Mouse (Mus musculus) right cerebral cortex, postnatal 25 days (tissue): Measurements from ENCODE around the gene Asic3.

Experiments used
- DNase-seq: peaks from one replicate; pipeline ENCODE4 v3.0.0; 2022

Gene Asic3

GRCm38 (mm10) chr5:24423129-24424003 lies 10.2 kb downstream of the Asic3 start, which contains the start of the genes Cdk5 and Slc4a2:
Gene Cdk5, minus strand, starts transcription at chr5:24423530.
Gene Slc4a2, plus strand, starts transcription at chr5:24423837.
- DNase-seq, result peak; percentile 99

GRCm38 (mm10) chr5:24424004-24424781 lies 11.0 kb downstream of the Asic3 start:
- DNase-seq, result peak; percentile 49

- DNase-seq, result peak; percentile 79
These were observed 11.7 kb downstream of the Asic3 start for GRCm38 (mm10) chr5:24424861-24425411.

DNA sequence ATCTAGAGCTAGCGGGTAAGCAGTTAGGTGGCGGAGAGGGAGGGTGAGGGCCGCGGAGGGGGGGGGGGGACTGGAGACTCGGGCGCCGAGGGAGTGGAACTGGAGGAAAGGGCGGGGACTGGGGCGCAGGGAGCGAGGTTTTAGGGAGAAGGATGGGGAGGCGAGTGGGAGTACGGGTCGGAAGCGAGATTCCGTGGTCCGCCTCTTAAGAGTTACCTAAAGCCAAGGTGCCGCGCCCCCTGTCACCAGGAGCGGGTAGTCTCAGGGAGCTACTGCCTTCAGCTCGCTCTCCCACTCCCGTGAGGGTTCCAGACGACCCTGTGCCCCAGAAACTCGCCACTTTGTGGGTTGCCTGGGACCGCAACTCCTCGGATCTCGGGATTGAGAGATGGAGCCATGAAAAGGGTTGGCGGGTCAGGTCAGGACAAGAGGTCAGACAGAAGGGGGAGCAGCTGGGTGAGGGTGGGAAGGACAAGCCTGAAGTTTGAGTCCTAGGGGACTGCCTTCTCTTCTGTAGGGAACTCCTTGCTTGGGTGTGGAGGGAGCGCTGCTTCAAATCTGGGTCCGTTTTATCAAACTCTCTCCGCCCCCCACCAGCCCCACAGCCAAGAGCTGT lies 12.3 kb downstream of the Asic3 start:
- no peak for DNase-seq

DNA sequence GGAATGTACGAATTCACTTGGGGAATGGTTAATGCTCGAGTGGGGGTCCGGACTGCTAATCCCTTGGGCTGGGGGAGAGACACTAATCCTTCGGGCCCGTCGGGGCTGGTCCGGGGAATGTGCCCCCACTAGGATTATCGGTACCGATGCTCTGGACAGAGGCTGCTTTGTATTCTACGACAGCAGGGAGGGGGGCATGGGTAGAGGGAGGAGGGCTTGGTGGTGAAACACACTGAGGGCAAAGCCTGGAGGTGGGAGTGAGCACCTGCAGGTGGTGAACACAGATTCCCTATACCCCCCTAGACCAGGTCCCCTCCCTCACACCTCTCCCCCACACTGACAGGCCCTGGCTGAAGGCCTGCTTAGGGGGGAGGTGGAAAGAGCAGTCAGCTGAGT lies 12.8 kb downstream of the Asic3 start:
- DNase-seq, result no peak

DNA sequence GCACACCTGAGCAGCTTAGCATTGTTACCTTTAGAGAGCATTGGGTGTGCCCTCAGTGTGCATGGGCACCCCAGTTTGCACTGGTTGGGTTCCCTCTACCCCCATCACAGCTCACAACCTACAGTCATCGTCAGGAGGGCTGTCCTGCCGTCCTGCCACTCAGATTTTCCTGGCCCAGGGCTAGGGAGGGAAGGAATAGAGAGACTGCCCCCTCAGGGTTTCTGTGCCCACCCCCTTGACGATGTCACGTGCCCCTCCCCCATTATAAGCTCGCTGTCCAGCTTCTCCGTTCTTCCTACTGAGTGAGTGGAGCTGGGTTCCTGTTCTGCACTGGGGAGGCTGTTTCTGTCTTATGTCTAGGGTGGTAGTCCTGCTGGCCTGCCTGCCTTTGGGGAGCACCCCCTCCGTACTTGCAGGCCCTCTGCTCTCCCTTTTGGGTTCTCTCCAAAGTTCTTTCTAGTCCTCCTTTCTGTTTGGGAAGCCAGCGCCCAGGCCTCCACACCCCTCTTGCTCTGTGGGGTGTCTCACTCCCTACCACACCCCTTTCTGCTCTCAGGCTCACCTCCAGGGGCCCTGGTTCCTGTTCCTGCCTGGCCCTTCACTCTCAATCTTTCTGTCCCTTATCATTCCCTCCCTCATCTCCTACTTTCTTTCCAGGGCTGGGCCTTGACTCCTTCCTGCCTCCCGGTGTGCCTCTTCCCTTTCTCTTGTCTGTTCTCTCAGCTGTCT lies 13.5 kb downstream of the Asic3 start:
- DNase-seq, result no peak

- DNase-seq, result no peak
These were observed 14.1 kb downstream of the Asic3 start for GRCm38 (mm10) chr5:24427285-24427633.

DNA sequence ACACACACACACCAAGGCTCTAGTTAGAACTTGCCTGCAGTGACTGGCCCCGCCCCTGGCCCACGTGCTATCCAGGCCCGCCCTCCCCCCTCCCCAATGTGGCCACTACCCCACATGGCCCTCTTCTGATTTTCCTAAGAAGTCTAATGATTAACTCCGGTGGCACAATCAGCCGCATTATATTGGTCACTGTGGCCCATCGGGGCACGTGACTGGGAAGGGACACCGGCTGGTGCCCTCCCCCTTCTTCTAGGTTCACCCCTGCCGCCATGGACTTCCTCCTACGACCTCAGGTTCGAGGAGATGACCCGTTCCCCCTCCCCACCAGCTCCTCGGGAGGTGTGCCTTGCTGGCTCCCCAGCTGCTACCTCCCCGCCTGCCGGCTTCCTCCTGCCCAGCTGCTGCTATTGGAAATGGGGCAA lies 14.8 kb downstream of the Asic3 start:
- DNase-seq, result no peak

- DNase-seq, result no peak
These were observed 15.4 kb downstream of the Asic3 start for GRCm38 (mm10) chr5:24428596-24428995.

DNA sequence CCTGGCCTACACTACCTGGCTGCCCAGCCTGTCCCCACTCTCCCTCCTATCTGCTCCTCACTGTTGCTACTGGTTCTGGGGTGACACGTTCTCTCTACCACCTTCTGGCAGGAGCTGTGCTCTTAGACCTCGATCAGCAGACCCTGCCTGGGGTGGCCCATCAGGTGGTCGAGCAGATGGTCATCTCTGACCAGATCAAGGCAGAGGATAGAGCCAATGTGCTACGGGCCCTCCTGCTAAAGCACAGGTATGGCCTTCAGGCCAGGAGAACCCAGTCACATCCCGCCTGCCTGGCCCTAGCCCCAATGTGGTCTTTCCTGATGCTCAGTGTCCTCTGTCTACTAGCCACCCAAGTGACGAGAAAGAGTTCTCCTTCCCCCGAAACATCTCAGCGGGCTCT lies 20.8 kb downstream of the Asic3 start:
- no peak for DNase-seq

DNA sequence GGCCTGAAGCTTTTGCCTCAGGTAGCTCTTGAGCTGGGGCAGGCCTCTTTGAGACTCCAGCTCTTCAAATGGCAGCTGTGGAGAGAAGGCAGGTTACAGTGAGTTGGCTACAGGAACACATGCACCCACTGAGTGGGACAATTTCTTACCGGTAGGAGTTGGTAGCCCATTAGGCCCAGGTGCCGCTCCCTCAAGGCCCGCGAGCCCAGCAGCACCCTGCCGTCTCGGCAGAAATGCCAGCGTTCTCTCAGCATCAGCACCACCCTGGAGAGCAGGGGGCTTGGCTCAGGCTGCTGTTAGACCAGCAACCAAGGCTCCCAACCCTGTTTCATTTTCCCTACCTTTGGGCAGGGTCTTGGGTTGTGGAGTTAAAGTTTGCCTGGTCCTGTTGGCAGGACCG lies 28.0 kb downstream of the Asic3 start:
- no peak for DNase-seq

GRCm38 (mm10) chr5:24442029-24442428 lies 28.8 kb downstream of the Asic3 start:
- DNase-seq, result no peak

DNA sequence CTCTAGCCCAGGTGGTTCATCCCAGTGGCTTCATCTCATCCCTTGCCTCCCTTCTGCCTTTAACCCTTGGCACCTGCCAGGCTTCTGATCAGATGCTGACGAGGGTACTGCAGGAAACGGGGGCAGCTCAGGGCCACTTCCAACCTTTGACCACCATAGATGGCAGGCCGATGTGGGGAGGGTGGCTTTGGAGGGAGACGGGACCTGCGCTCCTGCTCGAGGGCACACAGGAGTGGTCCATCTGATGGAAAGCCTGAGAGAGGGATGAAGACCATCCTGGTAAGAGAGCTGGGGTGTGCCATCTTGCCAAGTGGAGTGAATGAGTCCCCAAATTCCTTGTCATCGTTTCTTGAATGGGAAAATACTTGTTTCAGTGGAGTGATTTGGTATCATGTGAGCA lies 30.0 kb downstream of the Asic3 start:
- DNase-seq, result no peak

- DNase-seq, result no peak
These were observed 30.7 kb downstream of the Asic3 start for GRCm38 (mm10) chr5:24443927-24444326.

- peak; percentile 96 for DNase-seq
These were observed 31.7 kb downstream of the Asic3 start, which contains the start of gene Fastk for GRCm38 (mm10) chr5:24444746-24445427. Gene Fastk, minus strand, starts transcription at chr5:24445287.

GRCm38 (mm10) chr5:24445428-24446080 lies 32.4 kb downstream of the Asic3 start:
- DNase-seq, result no peak

GRCm38 (mm10) chr5:24446630-24447029 lies 33.4 kb downstream of the Asic3 start:
- DNase-seq, result no peak

DNA sequence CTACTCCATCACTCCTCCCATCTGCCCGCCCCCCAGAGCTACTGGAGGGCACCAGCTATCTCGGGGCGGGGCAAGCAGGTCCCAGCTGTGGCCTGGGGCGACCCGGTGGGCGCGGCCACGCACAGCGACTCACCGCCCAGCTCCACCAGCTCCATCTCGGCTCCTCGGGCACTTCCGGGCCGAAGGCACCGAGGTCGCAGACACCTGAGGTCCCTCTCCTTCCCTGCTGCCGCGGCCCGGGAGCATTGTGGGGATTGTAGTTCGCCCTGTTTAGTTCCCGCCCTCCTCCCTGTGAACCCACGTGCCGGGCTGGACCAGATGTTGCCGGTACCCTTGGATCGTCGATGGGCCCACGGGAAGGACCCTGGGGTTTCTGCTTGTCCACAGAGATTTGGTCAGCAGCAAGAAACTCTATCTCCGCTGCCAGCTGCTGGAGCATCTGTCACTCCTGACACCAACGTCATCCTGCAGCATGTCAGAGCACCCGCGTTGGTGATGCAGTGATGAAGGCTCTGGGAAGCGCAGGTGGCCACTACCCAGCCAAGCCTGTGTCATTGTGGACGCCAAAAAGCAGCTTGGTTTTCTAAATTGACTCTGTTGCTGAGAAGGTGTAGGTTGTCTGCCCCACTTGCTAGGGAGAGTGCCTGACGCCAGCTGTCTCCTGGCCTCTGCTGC lies 34.6 kb downstream of the Asic3 start, which contains the start of gene Tmub1:
Gene Tmub1 (minus strand): TSS at position 231 of the 675 bp plus-strand sequence.
- peak; percentile 89 for DNase-seq

- peak; percentile 88 for DNase-seq
These were observed 38.3 kb downstream of the Asic3 start for GRCm38 (mm10) chr5:24451264-24452029.
